Mouse (Mus musculus) kidney, adult 11 months (tissue): ENCODE results near the gene Ranbp17.

ENCODE experiments used
- DNase-seq: peaks from one replicate; pipeline ENCODE4 v3.0.0; 2022

The Ranbp17 gene

GRCm38 (mm10) chr11:33195531-33196446 is 317.8 kb downstream of the Ranbp17 start:
- no peak for DNase-seq

- DNase-seq: no peak
Observed at GRCm38 (mm10) chr11:33195061-33195460, 318.5 kb downstream of the Ranbp17 start.

GRCm38 (mm10) chr11:33193695-33194094 is 319.9 kb downstream of the Ranbp17 start:
- no peak for DNase-seq

- no peak for DNase-seq
Observed at GRCm38 (mm10) chr11:33181804-33182203, 331.7 kb downstream of the Ranbp17 start.

- no peak for DNase-seq
Observed at GRCm38 (mm10) chr11:33180701-33181116, 332.8 kb downstream of the Ranbp17 start.

- no peak for DNase-seq
Observed at GRCm38 (mm10) chr11:33179802-33180201, 333.7 kb downstream of the Ranbp17 start.

- no peak for DNase-seq
Observed at GRCm38 (mm10) chr11:33176525-33177245, 336.9 kb downstream of the Ranbp17 start.

- DNase-seq: no peak
Observed at GRCm38 (mm10) chr11:33175768-33176167, 337.8 kb downstream of the Ranbp17 start.

GRCm38 (mm10) chr11:33170489-33170888 is 343.1 kb downstream of the Ranbp17 start:
- DNase-seq: no peak

- DNase-seq: peak; percentile 99
Observed at GRCm38 (mm10) chr11:33162998-33163506, 350.5 kb downstream of the Ranbp17 start, which contains the start of gene Npm1. Gene Npm1, minus strand, starts transcription at chr11:33163206.

- DNase-seq: peak; percentile 72
Observed at GRCm38 (mm10) chr11:33162211-33162997, 351.1 kb downstream of the Ranbp17 start.
